Mouse (Mus musculus): ENCODE measurements around the gene Igf1r.

DNA sequence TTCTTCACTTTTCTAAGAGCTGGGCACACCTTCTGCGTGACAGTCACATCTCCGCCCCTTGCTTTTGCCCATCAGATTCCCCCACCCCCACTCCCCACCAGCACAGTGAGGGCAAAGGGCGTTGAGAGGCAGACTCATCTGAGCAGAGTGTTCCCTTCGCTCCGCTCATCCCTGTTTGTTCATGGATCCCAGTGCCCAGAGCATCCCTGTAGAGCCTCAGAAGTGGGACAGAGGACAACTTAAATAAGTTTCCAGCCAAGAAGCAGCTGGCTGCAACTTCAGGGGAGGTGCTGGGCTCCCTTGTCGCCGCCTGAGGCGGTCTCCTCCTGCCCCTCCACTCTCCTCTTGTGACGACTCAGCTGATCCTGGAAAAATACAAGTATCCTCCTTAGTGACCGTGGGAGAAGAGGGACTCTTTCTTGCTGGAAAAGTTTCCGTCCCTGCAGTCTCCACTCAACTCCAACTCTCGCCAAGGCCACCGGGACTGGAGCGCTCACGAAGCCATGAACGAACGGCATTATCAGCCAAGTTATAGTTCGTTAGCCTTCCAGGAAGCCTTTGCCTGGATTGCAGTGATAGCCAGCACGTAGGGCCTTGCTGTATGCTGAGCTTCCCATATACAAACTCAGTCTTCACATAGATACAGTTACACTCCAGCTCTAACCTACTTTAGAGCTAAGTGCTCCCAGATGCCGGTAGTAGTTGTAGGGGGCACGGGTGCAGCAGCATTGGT lies 162.5 kb downstream of the Igf1r start:
- TF ChIP-seq CTCF (IDR thresholded peaks at IDR 0.05; ENCODE audit: extremely low read depth, insufficient read length, insufficient replicate concordance, low read depth, low read length): no peak
- no peak for TF ChIP-seq POLR2A (IDR thresholded peaks at IDR 0.05; ENCODE audit: low read depth, low read length)

All from small intestine, adult 2 months (tissue).